Mouse (Mus musculus) lung, embryonic 16.5 days (tissue): ENCODE results near the gene Osbp. TPM values are rescaled to one million over a fixed set of nuclear protein-coding genes. Genes with fewer than 3 reads are reported as not detected.

Source experiments
- ATAC-seq: fragments of 200-750 bp; cut with Nextera tagmentation; 2 replicates; pipeline ENCODE4 v1.8.0; 2017; ENCODE audit warnings: low read depth, mild to moderate bottlenecking, moderate library complexity
- H3K27ac ChIP-seq: fragments of 300-500 bp; sonication (generic); 2 replicates; pipeline ENCODE4 v1.5.1; 2014; ENCODE audit warnings: mild to moderate bottlenecking, control low read depth, low read length
- H3K27me3 ChIP-seq: fragments of 300-500 bp; sonication (generic); 2 replicates; pipeline ENCODE4 v1.6.1; 2014; ENCODE audit warnings: low read depth, low read length, mixed read lengths; ENCODE audit not compliant: control insufficient read depth, insufficient read depth
- H3K36me3 ChIP-seq: fragments of 300-500 bp; sonication (generic); 2 replicates; pipeline ENCODE4 v1.6.1; 2014; ENCODE audit warnings: low read length; ENCODE audit not compliant: control insufficient read depth, insufficient read depth
- H3K4me1 ChIP-seq: fragments of 300-500 bp; sonication (generic); replicated peaks from 2 replicates; pipeline ENCODE4 v1.6.1; 2014; ENCODE audit warnings: low read length, mixed read lengths; ENCODE audit not compliant: control insufficient read depth, insufficient read depth
- H3K4me2 ChIP-seq: fragments of 300-500 bp; sonication (generic); 2 replicates; pipeline ENCODE4 v1.6.1; 2014; ENCODE audit warnings: low read depth, low read length, control low read depth
- H3K4me3 ChIP-seq: fragments of 300-500 bp; sonication (generic); 2 replicates; pipeline ENCODE4 v1.5.1; 2014; ENCODE audit warnings: mild to moderate bottlenecking, low read length, control low read depth
- H3K9ac ChIP-seq: fragments of 300-500 bp; sonication (generic); 2 replicates; pipeline ENCODE4 v1.6.1; 2014; ENCODE audit warnings: low read length, control low read depth
- H3K9me3 ChIP-seq: fragments of 300-500 bp; sonication (generic); 2 replicates; pipeline ENCODE4 v1.6.1; 2016; ENCODE audit warnings: low read length; ENCODE audit not compliant: control insufficient read depth
- WGBS: fragments of 180-500 bp; shearing (Covaris S2); extraction: QIAGEN DNeasy Blood & Tissue Kit; methylation state at CpG from one replicate; pipeline ENCODE4 v1.1.7; 2014; 5-methylcytosine and 5-hydroxymethylcytosine counted together
- polyA plus RNA-seq: library from polyadenylated mRNA; unstranded; fragments of >200 nt; fragmentation: Nextera tagmentation; extraction: Ambion mirVana; gene quantifications from 2 replicates; pipeline ENCODE4 v1.2.1, GENCODE M21; 2015

The Osbp gene
- polyA plus RNA-seq, 1 experiment from 2014 or later = 3.1 TPM

- H3K9me3 ChIP-seq = no peaks in the 10 kb centered on the region
- 19% methylated on average over 3 of the region's 3 CpGs for WGBS
- peaks cover 10% of the 10 kb centered on the region for H3K4me1 ChIP-seq
- no peaks in the 10 kb centered on the region for H3K27me3 ChIP-seq
- no peaks in the 10 kb centered on the region for H3K36me3 ChIP-seq
- ATAC-seq = no peak
- H3K4me3 ChIP-seq = no peak overlapping the region
- H3K27ac ChIP-seq = no peak overlapping the region
- no peak overlapping the region for H3K9ac ChIP-seq
- 0 out of 2 replicates have a peak overlapping the region, but pooled peaks have one; percentile 17 for H3K4me2 ChIP-seq
Measured at GRCm38 (mm10) chr19:12001686-12002085, 35.9 kb downstream of the Osbp start.

GRCm38 (mm10) chr19:12002125-12002524, 36.4 kb downstream of the Osbp start:
- peak; percentile 51 for ATAC-seq
- Histone ChIP-seq H3K4me2 (peak overlapping the region; percentile 43), H3K27me3 (no peaks in the 10 kb centered on the region), H3K4me3 (peak overlapping the region; percentile 28), H3K9ac (0 out of 2 replicates have a peak overlapping the region, but pooled peaks have one; percentile 10), H3K27ac (no peak overlapping the region), H3K9me3 (no peaks in the 10 kb centered on the region), H3K4me1 (peaks cover 14% of the 10 kb centered on the region), H3K36me3 (no peaks in the 10 kb centered on the region)
- 4% methylated on average over 11 of the region's 11 CpGs for WGBS

GRCm38 (mm10) chr19:12002791-12003190, 37.0 kb downstream of the Osbp start:
- no peaks in the 10 kb centered on the region for H3K36me3 ChIP-seq
- H3K4me3 ChIP-seq = peak overlapping the region; percentile 28
- H3K9me3 ChIP-seq = no peaks in the 10 kb centered on the region
- no peak for ATAC-seq
- no peaks in the 10 kb centered on the region for H3K27me3 ChIP-seq
- WGBS = 44% methylated on average over 14 of the region's 14 CpGs
- peak overlapping the region; percentile 43 for H3K4me2 ChIP-seq
- H3K9ac ChIP-seq = no peak overlapping the region
- H3K4me1 ChIP-seq = peaks cover 19% of the 10 kb centered on the region
- H3K27ac ChIP-seq = no peak overlapping the region

- Histone ChIP-seq H3K9me3 (no peaks in the 10 kb centered on the region), H3K4me1 (peaks cover 22% of the 10 kb centered on the region), H3K4me2 (no peak overlapping the region), H3K9ac (no peak overlapping the region), H3K4me3 (no peak overlapping the region), H3K36me3 (no peaks in the 10 kb centered on the region), H3K27me3 (no peaks in the 10 kb centered on the region), H3K27ac (no peak overlapping the region)
- ATAC-seq = no peak
- WGBS = 64% methylated on average over 2 of the region's 2 CpGs
Measured at GRCm38 (mm10) chr19:12003568-12003967, 37.8 kb downstream of the Osbp start.

- no peak for ATAC-seq
Measured at GRCm38 (mm10) chr19:12004216-12005008, 38.7 kb downstream of the Osbp start.

GRCm38 (mm10) chr19:12005376-12006360, 39.9 kb downstream of the Osbp start:
- Histone ChIP-seq H3K9ac (peak overlapping the region; percentile 66), H3K4me1 (peaks cover 22% of the 10 kb centered on the region), H3K36me3 (no peaks in the 10 kb centered on the region), H3K27me3 (no peaks in the 10 kb centered on the region), H3K27ac (peak overlapping the region; percentile 72), H3K4me2 (peak overlapping the region; percentile 57), H3K9me3 (no peaks in the 10 kb centered on the region), H3K4me3 (peak overlapping the region; percentile 62)
- WGBS = under 1% methylated on average over 41 of the region's 41 CpGs
- ATAC-seq = peak; percentile 76

More at GRCm38 (mm10) chr19:12004216-12005008, 38.7 kb downstream of the Osbp start:
- H3K9ac ChIP-seq = no peak overlapping the region
- H3K9me3 ChIP-seq = no peaks in the 10 kb centered on the region
- H3K27me3 ChIP-seq = no peaks in the 10 kb centered on the region
- 46% methylated on average over 9 of the region's 9 CpGs for WGBS
- H3K4me3 ChIP-seq = peak overlapping the region; percentile 30
- H3K36me3 ChIP-seq = no peaks in the 10 kb centered on the region
- H3K4me2 ChIP-seq = peak overlapping the region; percentile 57
- H3K4me1 ChIP-seq = peaks cover 22% of the 10 kb centered on the region
- H3K27ac ChIP-seq = no peak overlapping the region

GRCm38 (mm10) chr19:12006361-12006947, 40.7 kb downstream of the Osbp start:
- peak overlapping the region; percentile 62 for H3K4me3 ChIP-seq
- peak overlapping the region; percentile 66 for H3K9ac ChIP-seq
- H3K4me2 ChIP-seq = peak overlapping the region; percentile 57
- H3K4me1 ChIP-seq = peaks cover 22% of the 10 kb centered on the region
- no peak for ATAC-seq
- peak overlapping the region; percentile 53 for H3K27ac ChIP-seq
- no peaks in the 10 kb centered on the region for H3K9me3 ChIP-seq
- H3K36me3 ChIP-seq = no peaks in the 10 kb centered on the region
- WGBS = 4% methylated on average over 17 of the region's 17 CpGs
- no peaks in the 10 kb centered on the region for H3K27me3 ChIP-seq

GRCm38 (mm10) chr19:12007105-12007931, 41.6 kb downstream of the Osbp start:
- WGBS = 16% methylated on average over 17 of the region's 17 CpGs
- Histone ChIP-seq H3K4me1 (peaks cover 22% of the 10 kb centered on the region), H3K27ac (no peak overlapping the region), H3K9me3 (no peaks in the 10 kb centered on the region), H3K36me3 (no peaks in the 10 kb centered on the region), H3K9ac (peak overlapping the region; percentile 51), H3K4me2 (peak overlapping the region; percentile 57), H3K27me3 (no peaks in the 10 kb centered on the region), H3K4me3 (peak overlapping the region; percentile 62)
- no peak for ATAC-seq
